Mouse (Mus musculus): Measurements from ENCODE around the gene Fubp3.

Gene Fubp3

GRCm38 (mm10) chr2:31633531-31633930, 61.1 kb downstream of the Fubp3 start:
- DNase-seq = no peak

GRCm38 (mm10) chr2:31635281-31636137, 63.1 kb downstream of the Fubp3 start:
- DNase-seq = peak; percentile 54

GRCm38 (mm10) chr2:31636138-31636741, 63.8 kb downstream of the Fubp3 start:
- DNase-seq = peak; percentile 67

GRCm38 (mm10) chr2:31636742-31637141, 64.3 kb downstream of the Fubp3 start:
- peak; percentile 84 for DNase-seq

- no peak for DNase-seq
Measured at GRCm38 (mm10) chr2:31637311-31637710, 64.9 kb downstream of the Fubp3 start.

- DNase-seq = peak; percentile 78
Measured at GRCm38 (mm10) chr2:31637807-31638206, 65.4 kb downstream of the Fubp3 start.

GRCm38 (mm10) chr2:31638581-31639465, 66.4 kb downstream of the Fubp3 start:
- DNase-seq = peak; percentile 38

GRCm38 (mm10) chr2:31639466-31639760, 67.0 kb downstream of the Fubp3 start:
- peak; percentile 49 for DNase-seq

GRCm38 (mm10) chr2:31639901-31640608, 67.6 kb downstream of the Fubp3 start, which contains the start of gene Prdm12:
TSS of gene Prdm12 (plus strand) at chr2:31640037.
- DNase-seq = peak; percentile 53

GRCm38 (mm10) chr2:31640609-31641507, 68.4 kb downstream of the Fubp3 start:
- peak; percentile 72 for DNase-seq

GRCm38 (mm10) chr2:31641508-31641830, 69.0 kb downstream of the Fubp3 start:
- no peak for DNase-seq

GRCm38 (mm10) chr2:31641929-31642328, 69.5 kb downstream of the Fubp3 start:
- no peak for DNase-seq

- peak; percentile 64 for DNase-seq
Measured at GRCm38 (mm10) chr2:31653971-31654853, 81.8 kb downstream of the Fubp3 start.

- DNase-seq = peak; percentile 60
Measured at GRCm38 (mm10) chr2:31654854-31655559, 82.6 kb downstream of the Fubp3 start.

- no peak for DNase-seq
Measured at GRCm38 (mm10) chr2:31656374-31656773, 83.9 kb downstream of the Fubp3 start.

GRCm38 (mm10) chr2:31662939-31663803, 90.7 kb downstream of the Fubp3 start:
- no peak for DNase-seq

- DNase-seq = no peak
Measured at GRCm38 (mm10) chr2:31663804-31664180, 91.3 kb downstream of the Fubp3 start.
